Mouse (Mus musculus): Measurements from ENCODE around the gene Mymx. TPM values are rescaled to one million over a fixed set of nuclear protein-coding genes. Genes with fewer than 3 reads are reported as not detected.
"Not testable (repeated sequence)": the region's sequence is repeated elsewhere in the genome, so short reads cannot be mapped to it uniquely, and the experiment has no call there.

The Mymx gene
- polyA plus RNA-seq, 1 experiment from 2014 or later, result not detected

DNA sequence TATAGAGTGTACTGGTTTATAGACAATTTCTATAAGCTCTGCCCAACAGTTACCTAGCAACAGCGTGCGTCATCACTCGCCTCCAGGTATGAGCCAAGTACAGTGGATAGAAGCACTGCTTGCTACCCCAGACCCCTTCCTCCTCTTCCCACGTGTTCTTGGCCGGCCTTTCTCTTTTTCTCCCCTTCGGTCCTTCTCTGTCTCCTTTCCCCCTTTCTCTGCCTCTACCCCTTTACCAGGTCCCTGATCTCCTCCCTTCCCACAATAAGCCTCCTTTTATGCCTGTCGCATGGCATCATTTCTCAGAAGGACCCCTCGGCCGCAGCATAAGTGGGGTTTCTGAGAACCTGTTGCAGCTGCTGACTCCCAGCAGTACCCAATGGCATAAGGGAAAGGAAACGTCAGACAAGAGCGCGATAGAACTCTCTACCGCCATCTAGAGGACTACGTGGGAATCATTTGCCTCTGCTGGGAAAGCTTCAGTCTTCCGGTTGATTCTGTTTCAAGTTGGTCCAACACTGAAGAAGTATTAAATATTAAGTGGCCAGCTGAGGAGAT, 24.8 kb upstream of the Mymx start:
- 17% methylated on average over 15 of the region's 15 CpGs for WGBS
- H3K27me3 ChIP-seq (replicated peaks), result no peaks in the 10 kb centered on the region
- H3K9me3 ChIP-seq, result no peaks in the 10 kb centered on the region
- H3K36me3 ChIP-seq (replicated peaks), result no peaks in the 10 kb centered on the region
- no peak; the same call in 1 of the 2 replicates for ATAC-seq (replicated peaks)
- no peak overlapping the region for H3K9ac ChIP-seq
- peak overlapping the region; percentile 45 for H3K4me2 ChIP-seq
- H3K4me3 ChIP-seq, result no peak overlapping the region
- peaks cover 15% of the 10 kb centered on the region for H3K4me1 ChIP-seq
- H3K27ac ChIP-seq, result no peak overlapping the region

DNA sequence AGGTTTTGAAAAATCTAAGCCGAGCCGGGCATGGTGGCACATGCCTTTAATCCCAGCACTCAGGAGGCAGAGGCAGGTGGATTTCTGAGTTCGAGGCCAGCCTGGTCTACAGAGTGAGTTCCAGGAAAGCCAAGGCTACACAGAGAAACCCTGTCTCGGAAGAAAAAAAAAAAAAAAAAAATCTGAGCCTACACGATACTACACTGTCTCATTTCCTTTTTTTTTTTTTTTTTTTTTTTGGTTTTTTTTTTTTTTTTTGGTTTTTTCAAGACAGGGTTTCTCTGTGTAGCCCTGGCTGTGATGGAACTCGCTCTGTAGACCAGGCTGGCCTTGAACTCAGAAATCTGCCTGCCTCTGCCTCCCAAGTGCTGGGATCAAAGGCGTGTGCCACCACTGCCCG, 21.5 kb upstream of the Mymx start:
- H3K9ac ChIP-seq; H3K27me3 ChIP-seq (replicated peaks); H3K36me3 ChIP-seq (replicated peaks); H3K4me1 ChIP-seq; ATAC-seq (replicated peaks); H3K4me3 ChIP-seq; H3K9me3 ChIP-seq; H3K27ac ChIP-seq; H3K4me2 ChIP-seq: not testable (repeated sequence)
- WGBS, result 92% methylated on average over 8 of the region's 8 CpGs

DNA sequence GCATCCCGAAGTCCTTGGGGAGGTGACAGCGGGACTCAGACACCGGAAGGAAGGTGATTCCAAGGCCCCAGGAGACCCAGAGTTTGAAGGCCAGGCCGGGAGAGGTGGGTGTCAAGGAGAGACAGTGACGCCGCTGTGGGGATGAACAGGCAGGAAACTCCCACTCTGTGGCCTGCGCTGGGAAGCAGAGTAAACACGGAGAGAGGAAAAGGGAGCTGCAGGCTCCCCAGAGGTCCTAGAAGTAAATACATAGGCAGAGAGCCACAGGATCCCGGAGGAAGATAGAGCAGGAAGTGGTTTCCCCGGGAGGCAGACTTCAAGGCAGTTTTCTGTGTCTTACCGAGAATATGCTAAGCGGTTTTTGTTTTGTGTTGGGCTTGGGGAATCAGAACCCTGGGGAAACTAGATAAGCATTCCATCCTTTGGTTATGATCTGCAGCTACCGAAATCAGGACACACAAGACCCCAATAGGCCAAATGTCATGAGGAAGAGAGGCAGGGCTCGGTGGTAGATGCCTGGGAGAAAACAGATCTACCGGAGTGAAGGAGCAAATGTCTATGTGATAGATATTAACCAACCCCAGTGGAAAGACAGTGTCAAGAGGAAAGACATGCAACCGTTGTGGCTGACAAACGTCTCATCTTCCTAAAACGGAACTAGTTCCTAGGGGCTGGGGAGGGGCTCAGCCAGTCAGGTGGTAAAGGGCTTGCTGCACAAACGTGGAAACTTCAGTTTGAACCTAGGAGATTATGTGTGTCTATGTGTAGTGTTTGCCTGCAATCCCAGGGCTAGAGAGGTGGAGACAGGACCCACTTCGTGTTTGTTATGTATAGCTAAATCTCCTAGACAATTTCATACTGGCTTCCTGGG, 17.7 kb upstream of the Mymx start:
- Histone ChIP-seq H3K4me1 (0 out of 2 replicates have a peak, but pooled peaks cover 4% of the 10 kb centered on the region), H3K4me2 (peak overlapping the region; percentile 21; the same call in 1 of the 2 replicates), H3K9me3 (no peaks in the 10 kb centered on the region), H3K27ac (peak overlapping the region; percentile 50), H3K27me3 (replicated peaks) (no peaks in the 10 kb centered on the region), H3K4me3 (no peak overlapping the region), H3K9ac (no peak overlapping the region), H3K36me3 (replicated peaks) (no peaks in the 10 kb centered on the region)
- 32% methylated on average over 20 of the region's 20 CpGs for WGBS
- ATAC-seq (replicated peaks), result no peak

DNA sequence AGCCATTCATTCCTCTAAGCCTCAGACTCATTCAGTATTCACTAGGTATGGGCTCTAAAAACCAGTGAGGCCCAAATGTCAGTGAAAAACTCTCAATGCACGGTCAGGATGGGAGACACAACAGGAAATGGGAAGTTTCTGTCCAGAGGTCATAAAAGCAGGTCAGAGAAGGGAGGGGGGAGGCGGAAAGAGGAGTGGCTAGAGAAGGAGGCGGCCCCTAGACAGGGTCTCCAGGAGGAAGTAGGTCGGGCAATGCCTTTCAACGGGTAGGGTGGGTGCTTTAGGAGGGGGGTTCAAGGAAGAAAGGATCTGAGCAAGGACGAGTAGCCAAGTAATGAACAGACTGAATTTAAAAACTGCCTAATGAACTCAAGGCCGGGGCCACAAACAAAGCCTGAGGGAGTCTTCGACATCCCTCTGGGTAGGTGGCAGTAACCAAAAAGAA, 17.1 kb upstream of the Mymx start:
- H3K27me3 ChIP-seq (replicated peaks), result no peaks in the 10 kb centered on the region
- H3K27ac ChIP-seq, result peak overlapping the region; percentile 50
- peak overlapping the region; percentile 21; the same call in 1 of the 2 replicates for H3K4me2 ChIP-seq
- no peak overlapping the region for H3K9ac ChIP-seq
- 13% methylated on average over 8 of the region's 8 CpGs for WGBS
- H3K36me3 ChIP-seq (replicated peaks), result no peaks in the 10 kb centered on the region
- no peak overlapping the region for H3K4me3 ChIP-seq
- H3K9me3 ChIP-seq, result no peaks in the 10 kb centered on the region
- 0 out of 2 replicates have a peak, but pooled peaks cover 4% of the 10 kb centered on the region for H3K4me1 ChIP-seq
- no peak for ATAC-seq (replicated peaks)

DNA sequence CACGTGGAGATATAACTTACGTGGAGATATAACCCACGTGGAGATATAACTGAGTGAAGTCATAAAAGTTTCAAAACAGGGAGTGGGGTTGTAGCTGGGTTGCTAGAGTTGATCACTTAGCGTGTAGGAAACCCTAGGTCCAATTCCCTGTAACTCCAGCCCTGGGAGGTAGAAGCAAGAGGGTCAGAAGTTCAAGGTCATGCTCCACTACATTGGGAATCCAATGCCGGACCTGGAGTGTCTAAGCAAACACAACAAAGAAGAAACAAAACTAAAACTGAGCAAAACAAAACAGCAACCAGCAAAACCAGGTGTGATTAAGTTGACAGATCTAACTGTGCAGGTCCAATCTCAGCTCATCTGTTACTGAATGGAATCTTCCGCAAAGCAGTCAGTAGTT, 15.8 kb upstream of the Mymx start:
- Histone ChIP-seq H3K36me3 (replicated peaks) (no peaks in the 10 kb centered on the region), H3K9me3 (no peaks in the 10 kb centered on the region), H3K27ac (no peak overlapping the region), H3K9ac (no peak overlapping the region), H3K4me1 (0 out of 2 replicates have a peak, but pooled peaks cover 4% of the 10 kb centered on the region), H3K27me3 (replicated peaks) (no peaks in the 10 kb centered on the region), H3K4me3 (no peak overlapping the region), H3K4me2 (no peak overlapping the region)
- WGBS, result 91% methylated on average over 6 of the region's 6 CpGs
- no peak for ATAC-seq (replicated peaks)

DNA sequence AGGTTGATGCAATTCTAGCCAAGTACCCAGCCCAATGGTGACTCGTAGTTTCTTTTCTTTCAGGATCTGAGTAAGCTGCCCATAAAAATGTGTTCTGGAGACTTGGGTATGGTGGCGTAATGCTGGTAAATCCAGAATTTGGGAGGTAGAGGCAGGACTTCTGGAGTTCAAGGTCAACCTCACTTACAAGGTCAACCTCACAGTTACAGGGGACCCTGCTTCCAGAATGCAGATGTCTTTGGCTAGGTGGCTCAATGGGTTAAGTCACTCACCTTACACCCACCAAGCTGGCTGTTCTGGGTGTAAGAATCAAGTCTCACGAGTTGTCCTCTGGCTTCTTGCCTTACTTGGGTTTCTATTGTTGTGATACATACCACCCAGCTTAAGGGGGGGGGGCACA, 14.8 kb upstream of the Mymx start:
- WGBS, result 91% methylated on average over 3 of the region's 3 CpGs
- no peak for ATAC-seq (replicated peaks)

DNA sequence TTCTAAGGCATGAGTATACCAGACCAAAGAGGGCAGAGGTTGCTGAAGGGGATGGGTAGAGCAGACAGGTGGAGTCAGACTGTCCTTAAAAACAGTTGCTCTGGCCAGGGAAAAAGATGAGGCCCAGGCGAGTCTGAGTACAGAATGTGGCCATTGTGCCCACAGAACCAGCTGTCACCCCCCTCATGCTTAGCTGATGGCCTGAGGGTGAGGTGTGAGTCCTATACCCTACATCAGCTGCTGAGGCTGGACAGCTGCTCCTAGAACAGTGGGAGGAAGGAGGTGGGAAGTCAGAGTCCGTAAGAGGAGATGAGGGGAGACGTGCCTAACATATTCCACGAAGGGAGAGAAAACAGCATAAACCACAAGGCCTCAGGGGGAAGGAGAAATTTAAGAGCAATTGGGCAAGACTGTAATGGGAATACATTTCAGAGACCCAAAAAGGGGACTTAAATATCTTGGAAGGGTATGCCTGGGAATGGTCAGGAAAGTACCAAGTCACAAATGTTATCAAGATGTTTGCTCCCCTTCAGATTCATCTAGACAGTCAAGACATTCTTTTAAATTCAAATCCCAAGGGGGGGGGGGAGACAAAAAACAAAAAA, 14.2 kb upstream of the Mymx start:
- H3K4me3 ChIP-seq, result no peak overlapping the region
- no peaks in the 10 kb centered on the region for H3K36me3 ChIP-seq (replicated peaks)
- WGBS, result 77% methylated on average over 4 of the region's 4 CpGs

More for the DNA sequence above, 14.8 kb upstream of the Mymx start:
- H3K9ac ChIP-seq, result no peak overlapping the region
- H3K4me1 ChIP-seq, result 0 out of 2 replicates have a peak, but pooled peaks cover 4% of the 10 kb centered on the region
- H3K9me3 ChIP-seq, result no peaks in the 10 kb centered on the region
- H3K27ac ChIP-seq, result no peak overlapping the region
- no peaks in the 10 kb centered on the region for H3K36me3 ChIP-seq (replicated peaks)
- H3K27me3 ChIP-seq (replicated peaks), result no peaks in the 10 kb centered on the region
- no peak overlapping the region for H3K4me2 ChIP-seq
- no peak overlapping the region for H3K4me3 ChIP-seq

DNA sequence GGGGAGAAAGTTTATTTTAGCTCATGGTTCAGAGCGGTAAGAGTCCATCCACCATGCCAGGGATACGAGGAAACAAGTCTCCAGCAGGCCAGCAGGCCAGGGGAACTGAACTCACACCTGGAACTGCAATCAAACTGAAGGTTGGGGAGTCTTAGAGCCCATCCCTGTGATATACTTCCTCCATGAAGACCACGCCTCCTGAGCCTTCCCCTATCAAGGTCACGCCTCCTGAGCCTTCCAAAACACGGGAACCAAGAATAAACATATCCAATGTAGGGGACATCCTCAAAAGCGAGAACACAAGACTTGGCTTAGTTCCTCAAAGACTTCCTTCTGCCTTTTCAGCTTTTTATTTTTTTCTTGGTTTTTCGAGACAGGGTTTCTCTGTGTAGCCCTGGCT, 11.0 kb upstream of the Mymx start:
- no peak overlapping the region for H3K9ac ChIP-seq
- 93% methylated on average over 7 of the region's 7 CpGs for WGBS
- no peak overlapping the region for H3K4me2 ChIP-seq
- no peak overlapping the region for H3K27ac ChIP-seq
- H3K36me3 ChIP-seq (replicated peaks), result no peaks in the 10 kb centered on the region
- H3K9me3 ChIP-seq, result no peaks in the 10 kb centered on the region
- no peaks in the 10 kb centered on the region for H3K27me3 ChIP-seq (replicated peaks)
- H3K4me1 ChIP-seq, result no peaks in the 10 kb centered on the region
- no peak for ATAC-seq (replicated peaks)
- H3K4me3 ChIP-seq, result no peak overlapping the region

More for the DNA sequence above, 14.2 kb upstream of the Mymx start:
- H3K27ac ChIP-seq, result no peak overlapping the region
- H3K9ac ChIP-seq, result no peak overlapping the region
- no peaks in the 10 kb centered on the region for H3K27me3 ChIP-seq (replicated peaks)
- H3K9me3 ChIP-seq, result no peaks in the 10 kb centered on the region
- 0 out of 2 replicates have a peak, but pooled peaks cover 4% of the 10 kb centered on the region for H3K4me1 ChIP-seq
- no peak overlapping the region for H3K4me2 ChIP-seq
- ATAC-seq (replicated peaks), result no peak

DNA sequence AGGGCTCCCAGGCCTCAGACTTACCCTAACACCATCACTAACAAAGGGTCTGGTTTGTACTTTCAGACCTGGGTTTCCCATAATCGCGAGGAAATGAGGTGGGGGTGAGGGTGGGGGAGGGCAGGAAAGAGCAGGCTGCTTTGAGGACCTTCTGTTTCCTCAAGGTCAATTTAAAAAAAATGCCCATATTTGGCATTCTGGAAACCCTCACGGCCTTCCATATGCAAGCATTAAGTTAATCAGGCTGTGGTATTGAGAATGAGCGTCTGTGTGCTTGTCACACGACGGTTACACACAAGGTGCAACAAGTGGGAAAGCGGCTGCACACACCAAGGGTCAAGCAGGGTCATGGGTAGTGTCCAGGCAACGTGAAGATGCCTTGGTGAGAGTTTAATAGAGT, 10.1 kb upstream of the Mymx start:
- no peak overlapping the region for H3K9ac ChIP-seq
- no peaks in the 10 kb centered on the region for H3K36me3 ChIP-seq (replicated peaks)
- H3K9me3 ChIP-seq, result no peaks in the 10 kb centered on the region
- H3K27me3 ChIP-seq (replicated peaks), result no peaks in the 10 kb centered on the region
- H3K4me2 ChIP-seq, result no peak overlapping the region
- no peak for ATAC-seq (replicated peaks)
- WGBS, result 87% methylated on average over 8 of the region's 8 CpGs
- H3K27ac ChIP-seq, result no peak overlapping the region
- no peaks in the 10 kb centered on the region for H3K4me1 ChIP-seq
- H3K4me3 ChIP-seq, result no peak overlapping the region

DNA sequence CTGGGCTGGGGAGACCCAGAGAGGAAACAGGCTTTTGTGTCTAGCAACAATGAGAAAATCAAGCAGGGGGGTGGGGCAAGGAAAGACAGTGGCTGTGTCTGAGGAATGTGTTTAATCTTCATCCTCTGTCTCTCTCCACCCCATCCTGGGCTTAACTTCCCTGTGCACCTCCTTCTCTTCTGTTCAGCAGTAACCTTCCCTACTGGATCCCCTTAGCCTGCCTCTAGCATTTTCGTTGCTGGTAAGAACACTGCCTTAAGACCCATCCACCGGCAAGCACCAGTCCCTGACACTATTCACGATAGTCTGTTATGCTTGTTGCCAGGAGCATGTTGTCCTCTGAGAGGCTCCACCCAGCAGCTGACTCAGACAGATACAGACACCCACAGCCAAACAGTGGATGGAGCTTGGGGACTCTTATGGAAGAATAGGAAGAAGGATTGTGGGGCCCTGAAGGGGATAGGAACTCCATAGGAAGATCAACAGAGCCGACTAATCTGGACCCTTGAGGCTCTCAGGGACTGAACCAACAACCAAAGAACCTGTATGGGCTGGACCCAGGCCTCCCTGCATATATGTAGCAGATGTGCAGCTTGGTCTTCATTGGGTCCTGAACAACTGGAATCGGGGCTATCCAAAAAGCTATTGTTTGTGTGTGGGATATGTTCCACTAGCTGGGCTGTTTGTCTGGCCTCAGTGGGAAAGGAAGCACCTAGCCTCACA, 8.4 kb upstream of the Mymx start:
- 19% methylated on average over 5 of the region's 5 CpGs for WGBS

DNA sequence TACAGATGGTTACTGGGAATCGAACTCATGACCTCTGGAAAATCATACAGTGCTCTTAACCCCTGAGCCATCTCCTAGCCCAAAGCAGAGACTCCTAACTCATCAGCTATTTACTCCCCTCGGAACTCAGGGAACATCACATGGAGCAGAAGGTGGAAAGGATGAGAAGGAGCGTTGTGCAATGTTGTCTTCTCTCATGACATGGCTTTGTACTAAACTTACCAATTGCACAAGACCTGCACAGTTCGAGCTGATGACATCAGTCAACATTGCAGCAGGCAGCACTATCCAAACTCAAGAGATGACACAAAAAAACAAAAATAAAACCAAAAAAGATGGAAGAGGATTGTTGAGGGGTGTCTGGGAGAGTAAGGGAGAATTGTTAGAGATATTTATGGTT, 6.5 kb upstream of the Mymx start:
- WGBS, result 92% methylated on average over 4 of the region's 4 CpGs
- Histone ChIP-seq H3K4me1 (no peaks in the 10 kb centered on the region), H3K9ac (no peak overlapping the region), H3K9me3 (no peaks in the 10 kb centered on the region), H3K4me2 (no peak overlapping the region), H3K27ac (no peak overlapping the region), H3K36me3 (replicated peaks) (no peaks in the 10 kb centered on the region), H3K4me3 (no peak overlapping the region), H3K27me3 (replicated peaks) (no peaks in the 10 kb centered on the region)
- no peak for ATAC-seq (replicated peaks)

More for the DNA sequence above, 8.4 kb upstream of the Mymx start:
- H3K27me3 ChIP-seq (replicated peaks), result no peaks in the 10 kb centered on the region
- H3K36me3 ChIP-seq (replicated peaks), result no peaks in the 10 kb centered on the region
- H3K27ac ChIP-seq, result no peak overlapping the region
- no peaks in the 10 kb centered on the region for H3K9me3 ChIP-seq
- no peaks in the 10 kb centered on the region for H3K4me1 ChIP-seq
- H3K4me2 ChIP-seq, result no peak overlapping the region
- no peak for ATAC-seq (replicated peaks)
- no peak overlapping the region for H3K9ac ChIP-seq
- H3K4me3 ChIP-seq, result no peak overlapping the region
